Mouse (Mus musculus): ENCODE measurements around the gene Slc22a17. TPM values are rescaled to one million over a fixed set of nuclear protein-coding genes. Genes with fewer than 3 reads are reported as not detected.

Gene Slc22a17
- polyA plus RNA-seq, 2 experiments: 57.9 to 403 TPM

DNA sequence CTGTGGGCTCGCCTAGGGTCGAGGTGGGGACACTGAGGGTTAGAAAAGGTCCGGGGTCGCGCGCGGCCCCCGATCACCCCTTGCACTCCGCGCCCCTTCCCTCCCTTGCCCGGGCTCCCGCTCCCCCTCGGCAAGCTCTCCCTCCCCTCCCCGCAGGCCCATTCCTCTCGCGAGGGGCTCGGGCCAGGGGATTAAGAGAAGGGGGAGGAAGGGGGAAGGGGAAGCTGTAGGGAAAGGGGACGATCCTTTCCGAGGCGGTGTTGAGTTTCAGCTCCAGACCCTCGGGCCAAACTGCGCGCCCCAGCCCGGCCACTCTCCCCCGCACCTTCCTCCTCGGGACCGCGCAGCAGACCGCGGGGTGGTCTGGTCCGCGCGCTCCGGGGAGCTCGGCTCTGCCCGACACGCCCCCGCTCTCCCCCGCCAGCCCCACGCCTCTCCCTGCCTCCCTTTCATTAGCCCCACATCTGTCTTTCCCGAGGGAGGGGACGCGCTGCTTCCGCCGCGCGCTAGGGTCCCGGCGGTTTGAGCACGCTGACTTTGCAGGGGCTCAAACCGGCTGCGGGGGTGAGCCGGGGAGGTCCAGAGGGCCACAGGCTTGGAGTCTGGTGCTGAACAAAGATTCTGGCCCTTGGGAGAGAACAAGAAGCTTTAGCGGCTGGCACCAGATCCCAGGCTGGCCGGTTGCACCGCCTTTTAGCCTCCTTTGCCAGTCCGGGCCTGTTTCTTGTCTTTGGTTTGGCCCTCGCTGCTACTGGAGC, 13.6 kb upstream of the Slc22a17 start:
- peak; percentile 54; the same call in 1 of the 2 replicates for TF ChIP-seq POLR2A (IDR thresholded peaks at IDR 0.05; ENCODE audit: borderline replicate concordance, extremely low read depth, insufficient read depth, insufficient read length)
- WGBS: 2% methylated on average over 31 of the region's 58 CpGs
- peaks cover under 1% of the 10 kb centered on the region; the same call in 1 of the 2 replicates for H3K9me3 ChIP-seq (ENCODE audit: control insufficient read depth, low read length)
- H3K4me3 ChIP-seq (replicated peaks; ENCODE audit: low read length): peak overlapping the region; percentile 65
- DNase-seq (ENCODE audit: low spot score) (peak; percentile 89), ATAC-seq (ENCODE audit: low FRiP score, low read depth) (peak; percentile 84)
- H3K9ac ChIP-seq (ENCODE audit: low read depth, low read length, severe bottlenecking): peak overlapping the region; percentile 95
- peak overlapping the region; percentile 96 for H3K4me2 ChIP-seq (replicated peaks; ENCODE audit: low read depth, low read length, severe bottlenecking)
- H3K4me1 ChIP-seq (ENCODE audit: control insufficient read depth, insufficient read depth, low read length): peaks cover 26% of the 10 kb centered on the region
- peak overlapping the region; percentile 100 for H3K27ac ChIP-seq (replicated peaks; ENCODE audit: low read depth, low read length)
- H3K27me3 ChIP-seq (ENCODE audit: control insufficient read depth, insufficient read depth, low read length): no peaks in the 10 kb centered on the region
- H3K36me3 ChIP-seq (ENCODE audit: control insufficient read depth, insufficient read depth, low read length): peaks cover 10% of the 10 kb centered on the region

DNA sequence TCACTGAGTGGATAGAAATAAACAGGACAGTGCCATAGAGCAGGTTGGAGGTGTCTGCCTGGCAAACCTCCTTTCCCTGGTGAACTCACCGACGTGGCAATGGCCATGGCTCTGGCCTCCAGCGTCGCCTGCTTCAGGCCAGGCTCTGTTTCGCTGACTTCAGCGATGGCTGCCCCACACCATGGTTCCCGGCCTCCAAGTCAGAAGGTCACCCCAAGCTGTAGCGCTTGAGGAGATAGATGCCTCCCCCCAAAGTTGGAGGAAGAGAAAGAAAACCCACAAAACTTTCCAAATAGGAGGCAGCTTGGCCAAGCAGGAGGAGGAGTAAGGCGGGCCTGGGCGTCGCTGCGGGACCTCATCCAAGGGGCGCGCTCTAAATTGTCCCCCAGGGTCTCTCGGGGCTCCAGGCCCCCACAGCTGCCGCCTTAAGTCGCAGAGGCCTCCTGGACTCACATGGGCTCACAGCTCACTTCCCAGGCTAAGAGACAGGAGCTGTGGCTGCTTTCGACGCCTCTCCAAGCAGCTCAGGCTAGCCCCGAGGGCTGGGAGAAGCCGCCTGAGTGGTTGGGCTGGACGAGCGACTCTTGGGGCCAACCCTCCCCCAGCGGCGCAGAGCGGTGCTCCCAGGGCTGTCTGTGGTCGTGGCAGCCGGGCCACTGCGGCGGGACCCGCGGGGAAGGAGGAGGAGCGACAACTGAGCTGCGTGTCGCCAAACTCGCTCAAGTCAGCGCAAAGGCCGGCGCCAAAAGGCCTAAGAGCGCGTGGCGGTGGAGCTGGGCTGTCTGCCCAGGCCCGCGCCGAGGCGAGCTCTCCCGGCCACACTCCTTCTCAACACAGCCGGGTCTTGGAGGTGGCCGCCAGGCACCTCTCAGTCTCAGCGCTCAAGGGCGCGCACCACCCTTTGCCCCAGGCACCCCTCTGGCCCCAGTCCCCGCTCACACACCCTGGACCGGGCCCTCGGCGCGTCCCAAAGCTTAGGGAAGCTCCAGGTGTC, 12.7 kb upstream of the Slc22a17 start, which contains the start of gene Efs:
Efs (minus strand) TSS at position 778 of the 994 bp plus-strand sequence.
- H3K36me3 ChIP-seq (ENCODE audit: control insufficient read depth, insufficient read depth, low read length): peaks cover 19% of the 10 kb centered on the region
- DNase-seq (ENCODE audit: low spot score) (peak; percentile 68), ATAC-seq (ENCODE audit: low FRiP score, low read depth) (peak; percentile 49)
- H3K27ac ChIP-seq (replicated peaks; ENCODE audit: low read depth, low read length): peak within 1 kb of the TSS; percentile 100
- no peak for TF ChIP-seq POLR2A (IDR thresholded peaks at IDR 0.05; ENCODE audit: borderline replicate concordance, extremely low read depth, insufficient read depth, insufficient read length)
- no peaks in the 10 kb centered on the region for H3K27me3 ChIP-seq (ENCODE audit: control insufficient read depth, insufficient read depth, low read length)
- 2% methylated on average over 40 of the region's 57 CpGs for WGBS
- peak within 1 kb of the TSS; percentile 65 for H3K4me3 ChIP-seq (replicated peaks; ENCODE audit: low read length)
- peaks cover 6% of the 10 kb centered on the region for H3K9me3 ChIP-seq (ENCODE audit: control insufficient read depth, low read length)
- peaks cover 26% of the 10 kb centered on the region for H3K4me1 ChIP-seq (ENCODE audit: control insufficient read depth, insufficient read depth, low read length)
- H3K9ac ChIP-seq (ENCODE audit: low read depth, low read length, severe bottlenecking): peak within 1 kb of the TSS; percentile 95
- H3K4me2 ChIP-seq (replicated peaks; ENCODE audit: low read depth, low read length, severe bottlenecking): peak within 1 kb of the TSS; percentile 96

DNA sequence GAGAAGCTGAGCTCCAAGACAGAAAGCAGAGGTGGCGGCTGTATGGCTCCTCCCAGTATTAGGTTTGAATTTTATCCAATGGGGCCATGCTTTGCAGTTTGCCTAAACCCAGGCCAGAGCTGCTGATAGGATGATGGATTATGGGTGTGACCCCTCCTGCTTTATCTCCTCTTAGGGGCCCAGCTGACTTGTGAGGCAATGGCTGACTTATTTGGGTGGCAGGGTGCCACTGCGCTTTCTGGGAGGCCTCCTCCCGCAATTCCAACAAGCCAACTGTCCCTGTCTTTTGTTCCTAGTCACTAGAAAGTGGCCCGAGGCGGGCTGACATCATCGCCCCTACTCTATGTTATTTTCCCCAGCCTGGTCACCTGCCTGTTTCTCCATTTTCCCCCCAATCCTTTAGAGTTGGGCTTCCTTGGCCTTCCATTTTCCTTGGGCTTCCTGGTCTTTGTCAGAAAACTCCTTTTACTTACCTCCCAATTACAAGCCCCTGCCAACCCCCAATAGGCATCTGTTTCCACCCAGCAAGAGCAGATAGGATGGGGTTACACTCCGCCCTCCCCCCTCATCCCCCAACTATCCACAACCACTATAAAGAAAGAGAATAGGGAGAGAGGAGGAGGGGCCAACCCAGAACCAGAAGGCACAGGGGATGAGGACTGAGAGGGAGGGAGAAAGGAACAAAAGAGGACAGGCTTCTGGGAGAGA, 11.9 kb upstream of the Slc22a17 start:
- peak; percentile 56 for ATAC-seq (ENCODE audit: low FRiP score, low read depth)
- H3K27ac ChIP-seq (replicated peaks; ENCODE audit: low read depth, low read length): peak overlapping the region; percentile 100
- TF ChIP-seq POLR2A (IDR thresholded peaks at IDR 0.05; ENCODE audit: borderline replicate concordance, extremely low read depth, insufficient read depth, insufficient read length): peak; percentile 25; the same call in 1 of the 2 replicates
- H3K27me3 ChIP-seq (ENCODE audit: control insufficient read depth, insufficient read depth, low read length): no peaks in the 10 kb centered on the region
- peaks cover 22% of the 10 kb centered on the region for H3K4me1 ChIP-seq (ENCODE audit: control insufficient read depth, insufficient read depth, low read length)
- peak; percentile 91 for DNase-seq (ENCODE audit: low spot score)
- H3K4me3 ChIP-seq (replicated peaks; ENCODE audit: low read length): peak overlapping the region; percentile 65
- H3K9ac ChIP-seq (ENCODE audit: low read depth, low read length, severe bottlenecking): peak overlapping the region; percentile 95
- H3K9me3 ChIP-seq (ENCODE audit: control insufficient read depth, low read length): peaks cover 6% of the 10 kb centered on the region
- peaks cover 28% of the 10 kb centered on the region for H3K36me3 ChIP-seq (ENCODE audit: control insufficient read depth, insufficient read depth, low read length)
- 10% methylated on average over 7 of the region's 7 CpGs for WGBS
- H3K4me2 ChIP-seq (replicated peaks; ENCODE audit: low read depth, low read length, severe bottlenecking): peak overlapping the region; percentile 96

DNA sequence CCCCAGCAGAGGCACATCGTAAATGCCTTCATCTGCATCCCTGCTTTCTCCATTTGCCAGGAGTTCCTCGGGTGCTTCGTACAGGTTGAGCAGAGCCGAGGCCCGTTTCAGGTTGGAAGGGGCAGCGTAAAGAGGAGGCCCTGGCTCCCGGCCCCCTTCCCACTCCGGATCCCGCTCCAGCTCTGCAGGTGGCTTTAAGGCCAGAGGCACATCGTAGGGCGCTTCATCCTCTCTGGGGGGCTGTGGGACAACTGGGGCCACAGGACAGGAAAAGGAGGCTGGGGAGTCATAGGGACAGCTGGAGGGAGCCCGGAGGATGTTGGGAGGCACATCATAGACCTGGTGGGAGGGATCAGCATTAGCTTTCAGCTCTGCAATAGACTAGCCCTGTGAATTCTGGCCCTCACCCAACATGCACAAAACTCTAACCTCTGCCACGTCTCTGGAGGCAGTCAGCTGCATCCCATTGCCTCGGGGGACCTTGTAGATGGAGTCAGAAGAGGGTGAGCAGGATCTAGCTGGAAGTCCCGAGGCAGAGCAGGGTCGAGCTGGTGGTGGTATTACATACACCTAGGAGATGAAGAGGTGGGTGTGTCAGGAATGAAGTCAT, 7.2 kb upstream of the Slc22a17 start:
- H3K4me1 ChIP-seq (ENCODE audit: control insufficient read depth, insufficient read depth, low read length): peaks cover 12% of the 10 kb centered on the region
- no peak overlapping the region for H3K4me2 ChIP-seq (replicated peaks; ENCODE audit: low read depth, low read length, severe bottlenecking)
- peaks cover 6% of the 10 kb centered on the region for H3K9me3 ChIP-seq (ENCODE audit: control insufficient read depth, low read length)
- DNase-seq (ENCODE audit: low spot score): no peak
- no peak for TF ChIP-seq POLR2A (IDR thresholded peaks at IDR 0.05; ENCODE audit: borderline replicate concordance, extremely low read depth, insufficient read depth, insufficient read length)
- ATAC-seq (ENCODE audit: low FRiP score, low read depth): no peak
- peaks cover 71% of the 10 kb centered on the region for H3K36me3 ChIP-seq (ENCODE audit: control insufficient read depth, insufficient read depth, low read length)
- no peak overlapping the region for H3K4me3 ChIP-seq (replicated peaks; ENCODE audit: low read length)
- no peaks in the 10 kb centered on the region for H3K27me3 ChIP-seq (ENCODE audit: control insufficient read depth, insufficient read depth, low read length)
- 89% methylated on average over 16 of the region's 16 CpGs for WGBS
- H3K27ac ChIP-seq (replicated peaks; ENCODE audit: low read depth, low read length): no peak overlapping the region
- no peak overlapping the region for H3K9ac ChIP-seq (ENCODE audit: low read depth, low read length, severe bottlenecking)

Data from limb, embryonic 14.5 days (tissue).